23 mouse cellular contexts compared by ENCODE assay signal in genomic region chr9:108017127-108017526, GRCm38 (mm10). TPM values are rescaled to one million over a fixed set of nuclear protein-coding genes. Genes with fewer than 3 reads are reported as not detected.
DNase-seq lines count a peak whose midpoint lies in the region; ATAC-seq lines count a peak whose summit lies in the region.
"Had no signal": no experiment of that assay in that cellular context is flagged by ENCODE, and none has a peak within 500 bp of the region (broad histone marks: within the 10 kb centered on the region; RNA-seq: fewer than 3 reads in every experiment).

No protein-coding gene starts in this region.

- no peak for DNase-seq in frontal cortex, postnatal 10 days (ENCODE audit: low spot score in 2 of 2)
- peak; percentile 29 for DNase-seq in left cerebral cortex, adult 11 months (ENCODE audit: low spot score)
- DNase-seq in left cerebral cortex, postnatal 10 days (ENCODE audit: extremely low spot score in 1 of 2, low spot score in 2 of 2) = no peak
- DNase-seq in right cerebral cortex, adult 18-20 months = peak; percentile 45
- no peak for DNase-seq in right cerebral cortex, postnatal 10 days (ENCODE audit: low spot score in 2 of 2)
- DNase-seq: adrenal gland, adult 8-10 months; adrenal gland, postnatal 25 days; cerebellum, adult 18-20 months; cerebellum, adult 9-10 months; cerebellum, postnatal 14 days; forebrain, postnatal 0 days; gastrocnemius, postnatal 10 days; heart, adult 11 months had no signal

- no peak overlapping the region for H3K9ac ChIP-seq in forebrain, embryonic 16.5 days (replicated peaks; ENCODE audit: low read depth, low read length)
- H3K9ac ChIP-seq: forebrain, embryonic 13.5 days; forebrain, postnatal 0 days; hindbrain, embryonic 12.5 days; hindbrain, embryonic 15.5 days had no signal

- no peaks in the 10 kb centered on the region for H3K4me1 ChIP-seq in forebrain, embryonic 16.5 days (replicated peaks; ENCODE audit: control insufficient read depth, insufficient read depth, low read length)
- H3K4me1 ChIP-seq: forebrain, embryonic 10.5 days; hindbrain, embryonic 12.5 days had no signal

- no peak overlapping the region for H3K4me2 ChIP-seq in forebrain, embryonic 16.5 days (ENCODE audit: low read length)
- H3K4me2 ChIP-seq: forebrain, embryonic 13.5 days; heart, embryonic 11.5 days; hindbrain, embryonic 12.5 days; hindbrain, embryonic 15.5 days had no signal

- no peaks in the 10 kb centered on the region; the same call in 1 of the 2 replicates for H3K36me3 ChIP-seq in forebrain, embryonic 16.5 days (ENCODE audit: control insufficient read depth, insufficient read depth)

- WGBS in forebrain, embryonic 16.5 days = 65% methylated on average over 3 of the region's 3 CpGs

- peak; percentile 98 for ATAC-seq in frontal cortex, adult (ENCODE audit: low TSS enrichment)
- no peak for ATAC-seq in forebrain, embryonic 16.5 days
- ATAC-seq: activated CD4-positive, CD25-positive, alpha-beta regulatory T cell, adult 4 months; forebrain, embryonic 13.5 days; forebrain, postnatal 0 days had no signal

- no peak overlapping the region for H3K4me3 ChIP-seq in forebrain, embryonic 16.5 days (replicated peaks; ENCODE audit: low read length)
- H3K4me3 ChIP-seq: forebrain, embryonic 10.5 days; forebrain, embryonic 13.5 days; hindbrain, embryonic 12.5 days; hindbrain, embryonic 15.5 days had no signal

- H3K27ac ChIP-seq in forebrain, embryonic 16.5 days (ENCODE audit: low read length) = no peak overlapping the region
- H3K27ac ChIP-seq: forebrain, embryonic 10.5 days; forebrain, embryonic 13.5 days; hindbrain, embryonic 12.5 days; hindbrain, embryonic 15.5 days had no signal

- no peaks in the 10 kb centered on the region for H3K27me3 ChIP-seq in forebrain, embryonic 16.5 days (replicated peaks; ENCODE audit: control insufficient read depth, insufficient read depth, low read length)
- H3K27me3 ChIP-seq: forebrain, embryonic 13.5 days; hindbrain, embryonic 12.5 days; hindbrain, embryonic 15.5 days had no signal

- H3K9me3 ChIP-seq in forebrain, embryonic 16.5 days (ENCODE audit: control insufficient read depth, low read length) = no peaks in the 10 kb centered on the region
- H3K9me3 ChIP-seq: forebrain, embryonic 10.5 days; forebrain, embryonic 13.5 days; hindbrain, embryonic 12.5 days; hindbrain, embryonic 15.5 days had no signal

- intact Hi-C loops in left cerebral cortex, postnatal 10 days (cut with DNase I) = no loop called here

RNA-seq across cellular contexts. Expression of gene Ip6k1, which starts 14.8 kb away (rescaled TPM):
- total RNA-seq in left cerebral cortex, postnatal 10 days (2021) = 100 to 1,000 TPM; 172 to 174 TPM
- polyA plus RNA-seq in forebrain, embryonic 16.5 days (2015; fragmentation: Nextera tagmentation; extraction: Ambion mirVana) = 110 and 116 TPM in 2 replicates

RNA-seq across cellular contexts. Expression of gene Gm20662, which starts 21.0 kb away (rescaled TPM):
- 1 to 10 TPM; 1.5 to 3.4 TPM for total RNA-seq in left cerebral cortex, postnatal 10 days (2021)
- 0.67 and 1.4 TPM in 2 replicates for polyA plus RNA-seq in forebrain, embryonic 16.5 days (2015; fragmentation: Nextera tagmentation; extraction: Ambion mirVana)
- total RNA-seq: gastrocnemius, postnatal 10 days; heart, adult 8-10 months had no signal
- polyA plus RNA-seq: activated CD4-positive, CD25-positive, alpha-beta regulatory T cell, adult 4 months; embryonic facial prominence, embryonic 14.5 days; forebrain, embryonic 10.5 days; forebrain, postnatal 0 days; hindbrain, embryonic 12.5 days; hindbrain, embryonic 15.5 days had no signal

RNA-seq across cellular contexts. Expression of gene Cdhr4, which starts 24.8 kb away (rescaled TPM):
- 1 to 10 TPM in 1 of 2 experiments, not detected in 1; 2.2 TPM for total RNA-seq in left cerebral cortex, postnatal 10 days (2021)
- 1.2 TPM in 2 replicates for polyA plus RNA-seq in forebrain, embryonic 16.5 days (2015; fragmentation: Nextera tagmentation; extraction: Ambion mirVana)

RNA-seq across cellular contexts. Expression of gene Inka1, which starts 31.4 kb away (rescaled TPM):
- 1 to 10 TPM; 4.3 to 5.1 TPM for total RNA-seq in left cerebral cortex, postnatal 10 days (2021)
- 12.8 and 14.2 TPM in 2 replicates for polyA plus RNA-seq in forebrain, embryonic 16.5 days (2015; fragmentation: Nextera tagmentation; extraction: Ambion mirVana)

RNA-seq across cellular contexts. Expression of gene Gmppb, which starts 31.9 kb away (rescaled TPM):
- 10 to 100 TPM; 16.8 to 18.7 TPM for total RNA-seq in left cerebral cortex, postnatal 10 days (2021)
- polyA plus RNA-seq in forebrain, embryonic 16.5 days (2015; fragmentation: Nextera tagmentation; extraction: Ambion mirVana) = 19.6 and 21.2 TPM in 2 replicates

Comparison
In these comparisons a context has a peak if more than half of its experiments do, and no peak if none do; other contexts are left out.
1. DNase-seq: peak in left cerebral cortex, adult 11 months (single experiment) and right cerebral cortex, adult 18-20 months (single experiment); none in frontal cortex, postnatal 10 days (0 of 2), left cerebral cortex, postnatal 10 days (0 of 2) and right cerebral cortex, postnatal 10 days (0 of 2).